Mouse (Mus musculus): ENCODE data around the gene Gm49395. TPM values are rescaled to one million over a fixed set of nuclear protein-coding genes. Genes with fewer than 3 reads are reported as not detected.

The Gm49395 gene
- polyA plus RNA-seq, 1 experiment = 13.1 TPM

DNA sequence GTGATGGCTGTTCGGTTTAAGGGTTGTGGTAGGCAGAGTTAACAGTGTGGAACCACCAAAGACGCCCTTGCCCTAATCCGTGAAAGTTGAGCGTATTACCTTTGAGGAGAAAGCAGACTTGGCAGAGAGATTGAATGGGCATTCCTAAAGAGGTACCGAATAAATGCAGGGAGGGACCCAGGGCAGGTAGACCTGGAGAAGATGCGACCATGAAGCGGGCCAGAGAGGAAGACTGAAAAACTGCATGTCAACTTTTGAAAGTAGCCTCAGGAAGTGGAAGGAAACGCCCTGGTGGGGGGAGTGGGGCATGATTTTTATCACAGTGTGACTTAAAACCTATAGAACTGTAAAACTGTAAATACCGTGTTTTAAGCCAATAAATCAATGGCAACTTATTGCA lies 2.3 kb downstream of the Gm49395 start:
- no peak for DNase-seq (ENCODE audit: low spot score)

- DNase-seq (ENCODE audit: low spot score) = no peak
Observed at GRCm38 (mm10) chr13:115098227-115098626, 3.5 kb downstream of the Gm49395 start.

- no peak for DNase-seq (ENCODE audit: low spot score)
Observed at GRCm38 (mm10) chr13:115096965-115097364, 4.8 kb downstream of the Gm49395 start.

GRCm38 (mm10) chr13:115096216-115096615 lies 5.5 kb downstream of the Gm49395 start:
- DNase-seq (ENCODE audit: low spot score) = no peak

DNA sequence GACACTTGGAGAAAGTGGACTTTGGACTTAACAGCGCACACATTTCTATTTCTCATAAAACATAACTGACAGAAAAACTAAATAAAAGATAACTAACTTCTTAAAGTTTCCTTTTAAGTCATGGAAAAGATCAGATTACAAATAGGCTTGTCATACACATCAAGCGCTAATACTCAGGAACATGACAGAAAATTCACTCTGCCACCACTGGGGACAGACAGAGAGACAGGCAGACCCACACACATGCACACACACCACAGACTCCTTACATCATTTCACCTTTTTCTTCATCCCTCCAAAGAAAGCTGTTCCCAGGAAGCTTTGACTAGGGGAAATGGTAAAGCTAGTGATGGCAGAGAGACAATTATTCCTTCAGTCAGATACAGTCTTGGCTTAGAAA lies 6.3 kb downstream of the Gm49395 start:
- no peak for DNase-seq (ENCODE audit: low spot score)

DNA sequence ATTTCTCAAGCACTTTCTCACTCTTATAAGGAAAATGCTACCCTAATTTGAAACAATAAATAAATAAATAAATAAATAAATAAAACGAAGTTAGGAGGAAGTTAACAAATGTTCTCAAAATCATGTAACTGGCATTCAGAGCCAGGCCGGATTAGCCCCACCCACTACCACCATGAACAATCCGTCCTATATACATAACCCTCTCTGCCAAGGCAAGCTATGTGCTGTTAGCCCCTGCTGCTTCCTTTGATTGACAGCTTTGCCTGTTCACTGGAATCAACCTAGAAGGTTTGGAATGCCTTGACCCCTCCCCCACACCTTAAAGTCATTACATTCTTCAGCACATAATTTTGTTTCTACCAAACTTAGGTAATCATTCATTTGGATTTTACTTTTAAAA lies 10.2 kb downstream of the Gm49395 start:
- DNase-seq (ENCODE audit: low spot score) = no peak

GRCm38 (mm10) chr13:115090977-115091445 lies 10.7 kb downstream of the Gm49395 start:
- no peak for DNase-seq (ENCODE audit: low spot score)

DNA sequence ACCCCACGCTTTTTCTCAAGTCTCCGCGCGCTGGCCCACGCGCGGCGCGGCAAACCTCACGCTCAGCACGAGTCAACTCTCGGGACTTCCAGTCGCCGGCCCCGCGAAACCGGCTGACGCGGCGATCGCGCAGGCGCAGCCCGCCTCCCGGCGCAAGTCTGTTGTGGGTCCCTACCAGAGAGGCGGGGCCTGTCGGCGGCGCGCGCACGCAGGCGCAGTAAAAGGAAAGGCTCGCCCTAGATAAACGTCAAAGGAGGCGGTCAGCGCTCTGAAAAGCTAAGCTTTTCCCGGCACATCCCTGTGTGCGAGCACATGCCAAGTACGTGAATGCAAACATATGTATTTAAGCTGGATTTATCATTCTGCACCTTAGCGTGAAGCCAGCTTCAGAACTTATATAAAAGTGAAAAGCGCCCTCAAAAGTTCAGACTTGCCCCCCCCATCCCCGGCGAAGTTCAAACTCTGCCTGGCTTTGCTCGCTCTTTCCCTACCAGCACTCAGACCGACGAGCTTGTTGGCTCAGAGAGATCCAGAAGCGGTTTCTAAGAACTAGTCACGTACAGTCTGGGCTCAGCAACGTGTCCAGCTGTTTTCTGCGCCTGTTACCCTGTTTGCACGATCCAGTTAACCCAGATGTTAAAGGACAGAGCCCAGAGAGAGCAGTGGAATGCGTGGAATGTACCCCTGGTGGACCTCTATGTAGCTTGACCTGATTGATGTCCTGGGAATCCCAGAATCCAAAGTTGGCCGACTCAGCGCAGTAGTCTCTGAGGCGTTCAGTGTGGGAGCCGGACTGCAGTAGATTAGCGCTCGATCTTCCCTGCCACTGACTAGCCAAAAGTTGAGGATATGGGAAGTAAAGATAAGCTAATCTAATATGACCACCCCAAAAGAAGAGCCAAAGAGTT lies 11.4 kb downstream of the Gm49395 start, which contains the start of gene Pelo:
TSS of gene Pelo (minus strand) at position 118 of the 908 bp plus-strand sequence.
- peak; percentile 93 for DNase-seq (ENCODE audit: low spot score)

DNA sequence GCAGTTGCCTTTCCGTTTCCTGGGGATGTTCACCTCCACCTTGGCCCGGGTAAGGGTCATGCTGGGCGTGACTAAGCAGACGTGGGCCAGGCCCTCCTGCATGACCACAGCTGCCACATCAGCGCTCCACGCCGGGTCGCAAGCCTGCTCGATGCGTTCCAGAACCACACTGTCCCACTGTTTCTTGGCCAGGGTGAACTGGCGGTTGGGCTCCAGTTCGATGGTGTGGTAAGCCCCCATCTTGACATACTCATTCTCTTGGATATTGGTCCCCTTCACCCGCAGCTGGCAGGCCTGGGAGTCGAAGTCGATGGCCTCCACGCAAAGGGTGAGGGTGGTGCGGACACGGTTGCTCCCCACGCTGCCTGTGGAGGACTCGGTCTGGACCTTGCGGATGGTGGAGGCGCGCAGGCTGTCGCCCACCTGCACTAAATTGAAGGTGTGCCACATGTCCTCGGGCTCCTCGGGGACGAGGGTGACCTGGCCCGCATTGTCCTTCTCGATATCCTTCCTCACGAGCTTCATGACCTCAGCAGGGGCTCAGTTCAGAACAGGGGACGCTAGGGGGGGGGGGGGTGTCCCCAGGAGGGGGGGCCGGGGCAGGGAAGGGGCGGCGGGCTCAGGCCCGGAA lies 12.2 kb downstream of the Gm49395 start:
- peak; percentile 42 for DNase-seq (ENCODE audit: low spot score)

- DNase-seq (ENCODE audit: low spot score) = no peak
Observed at GRCm38 (mm10) chr13:115089020-115089394, 12.7 kb downstream of the Gm49395 start.

DNA sequence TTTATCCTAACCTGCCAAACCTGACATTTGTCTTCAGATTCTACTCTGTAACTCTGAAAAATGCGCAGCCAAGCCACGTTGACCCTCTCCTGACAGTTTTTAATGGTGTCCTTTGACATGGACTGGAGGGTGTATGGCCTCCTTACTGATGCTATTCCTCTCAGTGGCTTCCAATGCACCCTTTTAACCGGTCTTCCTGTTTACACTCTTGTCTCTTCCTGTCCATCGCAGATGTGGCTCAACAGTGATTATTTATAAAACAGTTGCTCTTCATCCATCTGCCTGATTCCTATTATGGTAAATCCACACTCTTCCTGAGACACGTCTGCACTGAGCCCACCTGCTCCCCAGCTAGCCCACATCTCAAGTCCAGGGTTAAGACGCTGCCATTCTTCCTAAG lies 15.7 kb downstream of the Gm49395 start:
- DNase-seq (ENCODE audit: low spot score) = no peak

- no peak for DNase-seq (ENCODE audit: low spot score)
Observed at GRCm38 (mm10) chr13:115082339-115082738, 19.4 kb downstream of the Gm49395 start.

DNA sequence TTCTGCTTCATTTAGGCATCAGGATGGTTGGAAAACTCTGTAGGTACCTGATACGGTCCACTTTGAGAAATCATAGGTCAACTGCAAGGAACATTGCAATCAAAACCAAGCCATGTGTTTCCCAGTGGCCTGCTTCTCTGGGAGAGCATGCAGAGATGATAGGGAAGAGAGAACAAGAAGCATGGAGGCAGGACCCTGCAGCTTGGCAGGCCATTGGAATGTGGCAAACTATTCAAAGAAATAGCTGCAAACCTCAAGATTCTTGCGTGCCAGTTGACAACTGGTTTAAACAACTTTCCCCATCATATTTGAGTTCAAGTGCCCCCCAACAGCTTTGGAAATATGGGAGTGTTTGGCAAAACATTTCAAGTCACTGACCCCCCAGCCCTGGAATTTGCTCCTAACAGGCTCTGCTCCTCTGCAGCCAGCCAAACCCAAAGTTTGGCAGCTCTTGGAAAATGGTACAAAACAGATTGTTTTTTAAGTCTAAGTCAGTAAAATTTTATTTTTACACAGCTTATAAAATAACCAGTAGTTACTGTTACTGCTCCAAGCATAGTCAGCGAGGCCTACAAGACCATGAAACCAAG lies 21.6 kb downstream of the Gm49395 start:
- no peak for DNase-seq (ENCODE audit: low spot score)

DNA sequence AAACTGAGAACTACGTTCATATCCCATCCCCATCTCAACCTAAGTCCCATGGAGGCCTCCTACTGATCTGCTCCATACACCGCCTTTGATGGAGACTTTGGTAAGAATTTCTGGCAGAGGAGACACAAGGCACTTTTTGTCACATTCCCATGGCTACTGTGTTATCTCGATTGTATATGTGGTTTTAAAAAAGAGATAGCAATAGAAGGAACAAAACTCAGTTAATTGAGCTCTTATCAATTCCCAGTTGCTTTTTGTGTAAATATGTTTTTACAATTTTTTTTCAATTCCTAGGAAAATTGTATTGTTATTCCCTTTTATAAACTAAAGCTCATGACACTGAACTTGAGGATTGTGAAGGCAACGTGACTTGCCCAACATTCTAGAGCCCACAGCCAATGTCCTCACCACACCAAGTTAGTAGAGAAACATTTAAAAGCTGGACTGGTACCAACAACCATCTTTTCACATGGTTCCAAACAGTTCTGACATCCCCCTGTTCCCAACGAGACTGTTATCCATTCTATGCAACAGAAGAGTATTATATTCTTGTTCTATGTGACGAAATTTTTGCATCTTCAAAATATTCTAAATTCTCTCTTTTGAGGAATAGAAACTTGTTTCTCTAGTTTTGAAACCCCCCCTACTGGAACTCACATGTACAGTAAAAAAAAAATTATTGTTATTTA lies 22.6 kb downstream of the Gm49395 start:
- DNase-seq (ENCODE audit: low spot score) = no peak

GRCm38 (mm10) chr13:115077346-115078134 lies 24.2 kb downstream of the Gm49395 start:
- DNase-seq (ENCODE audit: low spot score) = no peak

- no peak for DNase-seq (ENCODE audit: low spot score)
Observed at GRCm38 (mm10) chr13:115072386-115072785, 29.3 kb downstream of the Gm49395 start.

DNA sequence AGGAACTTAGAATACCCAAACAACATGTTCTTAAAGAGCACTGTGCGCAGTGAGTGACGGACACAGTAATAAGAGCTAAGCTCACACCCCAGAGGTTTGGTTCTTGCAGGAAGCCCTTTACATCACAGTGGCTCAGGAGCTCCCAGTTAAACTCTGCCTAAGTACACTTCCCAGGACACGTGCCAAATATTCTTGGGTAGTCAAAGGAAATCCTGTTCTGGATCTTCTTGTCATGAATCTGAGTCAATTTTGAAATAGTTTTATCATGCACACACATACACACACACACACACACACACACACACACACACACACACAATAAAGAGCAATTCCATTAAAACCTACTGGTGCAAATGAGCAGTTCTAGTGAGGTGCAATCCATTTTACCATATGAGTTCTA lies 30.3 kb downstream of the Gm49395 start:
- no peak for DNase-seq (ENCODE audit: low spot score)

DNA sequence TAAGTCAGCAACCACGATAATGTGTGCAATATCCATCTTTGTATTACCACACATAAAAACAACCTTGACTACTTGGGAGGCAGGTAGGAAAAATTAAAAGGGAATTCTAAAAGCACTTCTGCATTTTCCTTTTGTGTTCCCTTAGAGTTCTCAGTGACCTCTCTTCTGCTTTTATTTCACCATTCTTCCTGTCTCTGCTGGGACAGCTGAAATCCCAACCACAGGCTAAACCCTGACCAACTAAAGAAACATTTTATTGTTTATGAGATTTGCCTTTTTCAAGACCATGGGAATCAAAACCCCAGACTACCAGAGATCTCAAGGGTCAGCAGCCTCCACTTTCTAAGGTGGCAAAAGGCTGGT lies 33.8 kb downstream of the Gm49395 start:
- no peak for DNase-seq (ENCODE audit: low spot score)

DNA sequence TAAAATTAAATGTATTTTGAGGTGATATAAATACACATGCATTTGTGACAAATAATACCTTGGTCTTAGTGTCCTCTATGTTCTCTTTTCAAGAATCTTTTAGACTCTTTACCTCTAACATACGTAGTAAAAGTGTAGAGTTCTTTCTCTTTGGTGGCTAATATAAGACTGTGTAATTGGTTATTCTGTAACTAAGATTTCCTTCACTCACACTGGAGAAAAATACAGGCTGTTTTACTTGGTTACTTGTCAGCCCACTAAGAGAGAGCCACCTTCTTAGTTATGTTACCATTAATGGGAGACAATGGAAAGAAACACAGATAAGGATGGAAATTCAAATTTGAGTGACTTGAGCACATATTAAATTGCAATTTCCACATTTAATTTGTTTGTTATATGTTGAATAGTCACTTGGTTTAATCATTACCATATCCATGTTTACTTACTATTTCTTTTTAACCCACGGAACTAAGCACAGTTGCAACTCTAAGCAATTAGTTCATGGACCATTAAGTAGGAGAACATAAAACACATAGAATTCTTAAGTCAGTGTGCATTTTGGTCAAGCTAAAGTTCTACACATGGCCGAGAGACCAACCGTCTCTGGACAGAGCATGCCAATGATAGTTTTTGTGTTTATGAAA lies 34.3 kb downstream of the Gm49395 start:
- DNase-seq (ENCODE audit: low spot score) = no peak

DNA sequence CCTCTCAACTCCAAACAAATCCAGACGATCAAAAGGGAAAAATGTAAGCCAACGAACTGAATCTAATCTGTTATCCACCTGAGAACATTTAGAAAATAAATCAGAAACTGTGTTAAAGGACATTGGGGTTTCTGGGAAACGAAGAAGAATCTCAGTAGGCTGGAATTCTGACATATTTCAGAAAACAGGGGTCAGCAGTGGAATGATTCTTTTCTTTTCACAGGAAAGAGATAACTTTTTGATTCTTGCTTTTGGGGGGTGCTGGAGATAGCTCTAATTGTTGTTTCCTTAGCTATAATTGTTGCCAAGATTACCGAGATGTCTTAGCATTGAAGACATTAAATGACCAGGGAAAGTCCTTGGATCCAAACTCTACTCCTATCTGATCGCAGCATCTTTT lies 44.2 kb downstream of the Gm49395 start:
- DNase-seq (ENCODE audit: low spot score) = no peak

DNA sequence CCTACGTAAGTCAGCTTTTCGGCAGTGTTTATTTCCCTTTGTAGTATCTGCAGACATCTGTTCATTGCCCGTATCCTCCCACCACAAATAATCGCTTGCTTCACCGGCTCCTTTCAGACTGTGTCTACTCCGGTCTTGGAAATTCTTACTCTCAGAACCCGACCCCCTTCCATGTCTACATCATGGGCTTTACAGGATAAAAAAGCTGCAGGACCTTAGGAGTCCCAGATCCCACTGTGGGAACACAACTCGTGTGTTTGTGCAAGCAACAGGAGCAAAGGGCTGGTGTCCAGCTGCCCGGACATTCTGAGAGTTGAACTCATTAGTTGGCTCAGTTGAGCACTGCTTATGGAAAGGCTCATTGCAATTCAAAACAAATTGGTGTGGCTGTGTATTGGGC lies 46.9 kb downstream of the Gm49395 start:
- no peak for DNase-seq (ENCODE audit: low spot score)
